In genomic region chr11:102437120-102438061, GRCm38 (mm10) we compare ENCODE assay signal across 8 mouse cellular contexts. TPM values are rescaled to one million over a fixed set of nuclear protein-coding genes. Genes with fewer than 3 reads are reported as not detected.
DNase-seq lines count a peak whose midpoint lies in the region; ATAC-seq and TF ChIP-seq lines count a peak whose summit lies in the region.

No protein-coding gene starts in this region.

- H3K27me3 ChIP-seq in kidney, adult 2 months (replicated peaks; ENCODE audit: control insufficient read depth, insufficient read depth, low read length): no peaks in the 10 kb centered on the region
- H3K27me3 ChIP-seq in midbrain, embryonic 15.5 days (replicated peaks): no peaks in the 10 kb centered on the region

- peak overlapping the region; percentile 17; the same call in 1 of the 2 replicates for H3K9ac ChIP-seq in midbrain, embryonic 15.5 days

- 38% methylated on average over 87 of the region's 87 CpGs for WGBS in kidney, adult 2 months
- 5% methylated on average over 84 of the region's 87 CpGs for WGBS in midbrain, embryonic 15.5 days

- TF ChIP-seq CTCF in kidney, adult 2 months (conservative IDR thresholded peaks at IDR 0.05; ENCODE audit: insufficient read depth, insufficient read length, low read depth, low read length): peak; percentile 40

- DNase-seq in ovary, postnatal 36 days (ENCODE audit: low spot score): peak; percentile 67
- no peak for DNase-seq in ovary, postnatal 10 days (ENCODE audit: low spot score)
- DNase-seq in embryo, embryonic 10 days (ENCODE audit: low spot score): peak; percentile 79
- peak; percentile 57 to 63 for DNase-seq in gastrocnemius, postnatal 36 days
- peak; percentile 71 for DNase-seq in kidney, adult 2 months
- DNase-seq in liver: peak; percentile 54
- DNase-seq in testis, postnatal 14 days (ENCODE audit: low spot score): peak; percentile 58

- H3K36me3 ChIP-seq in kidney, adult 2 months (ENCODE audit: control insufficient read depth, insufficient read depth, low read length): no peaks in the 10 kb centered on the region; the same call in 1 of the 2 replicates
- H3K36me3 ChIP-seq in midbrain, embryonic 15.5 days (replicated peaks): peaks cover 40% of the 10 kb centered on the region

- intact Hi-C loops in gastrocnemius, postnatal 36 days (cut with DNase I): no loop called here

- H3K4me2 ChIP-seq in midbrain, embryonic 15.5 days: peak overlapping the region; percentile 46

- TF ChIP-seq POLR2A in kidney, adult 2 months (IDR thresholded peaks at IDR 0.05; ENCODE audit: low read depth, low read length): no peak

- peak overlapping the region; percentile 39 for H3K4me3 ChIP-seq in kidney, adult 2 months (ENCODE audit: insufficient read depth, low read depth, low read length)
- H3K4me3 ChIP-seq in midbrain, embryonic 15.5 days: peak overlapping the region; percentile 16

- H3K4me1 ChIP-seq in kidney, adult 2 months (ENCODE audit: control insufficient read depth, insufficient read depth, low read length): peaks cover 4% of the 10 kb centered on the region; the same call in 1 of the 2 replicates
- peaks cover 28% of the 10 kb centered on the region for H3K4me1 ChIP-seq in midbrain, embryonic 15.5 days

- no peak for ATAC-seq in midbrain, embryonic 15.5 days (replicated peaks)

- no peaks in the 10 kb centered on the region for H3K9me3 ChIP-seq in midbrain, embryonic 15.5 days

- H3K27ac ChIP-seq in kidney, adult 2 months (ENCODE audit: insufficient read depth, low read depth, low read length): no peak overlapping the region
- peak overlapping the region; percentile 15; the same call in 1 of the 2 replicates for H3K27ac ChIP-seq in midbrain, embryonic 15.5 days

RNA-seq across cellular contexts. Expression of gene Grn, which starts 7.3 kb away (rescaled TPM):
- total RNA-seq in gastrocnemius, postnatal 36 days (2021): 10 to 100 TPM; 23.5 to 24.8 TPM
- 184 and 195 TPM in 2 replicates for polyA plus RNA-seq in kidney, adult 2 months (2012; rRNA removed)
- 75.2 and 82.0 TPM in 2 replicates for polyA plus RNA-seq in midbrain, embryonic 15.5 days (2015; fragmentation: Nextera tagmentation; extraction: Ambion mirVana)

RNA-seq across cellular contexts. Expression of gene Fam171a2, which starts 10.1 kb away (rescaled TPM):
- total RNA-seq in gastrocnemius, postnatal 36 days (2021): 1 to 10 TPM; 1.4 to 1.6 TPM
- 18.9 and 20.4 TPM in 2 replicates for polyA plus RNA-seq in kidney, adult 2 months (2012; rRNA removed)
- 28.7 and 36.4 TPM in 2 replicates for polyA plus RNA-seq in midbrain, embryonic 15.5 days (2015; fragmentation: Nextera tagmentation; extraction: Ambion mirVana)

RNA-seq across cellular contexts. Expression of gene Slc25a39, which starts 29.6 kb away (rescaled TPM):
- total RNA-seq in gastrocnemius, postnatal 36 days (2021): 10 to 100 TPM; 56.2 to 64.3 TPM
- polyA plus RNA-seq in kidney, adult 2 months (2012; rRNA removed): 1,128 and 1,486 TPM in 2 replicates
- 146 and 168 TPM in 2 replicates for polyA plus RNA-seq in midbrain, embryonic 15.5 days (2015; fragmentation: Nextera tagmentation; extraction: Ambion mirVana)

RNA-seq across cellular contexts. Expression of gene Itga2b, which starts 32.5 kb away (rescaled TPM):
- 1 to 10 TPM in 1 of 2 experiments, under 1 TPM in 1; 0.56 to 1.1 TPM for total RNA-seq in gastrocnemius, postnatal 36 days (2021)
- 14.9 and 16.0 TPM in 2 replicates for polyA plus RNA-seq in kidney, adult 2 months (2012; rRNA removed)
- 9.0 TPM in 2 replicates for polyA plus RNA-seq in midbrain, embryonic 15.5 days (2015; fragmentation: Nextera tagmentation; extraction: Ambion mirVana)

RNA-seq across cellular contexts. Expression of gene Rundc3a, which starts 44.2 kb away (rescaled TPM):
- total RNA-seq in gastrocnemius, postnatal 36 days (2021): not detected
- 2.6 and 3.4 TPM in 2 replicates for polyA plus RNA-seq in kidney, adult 2 months (2012; rRNA removed)
- polyA plus RNA-seq in midbrain, embryonic 15.5 days (2015; fragmentation: Nextera tagmentation; extraction: Ambion mirVana): 160 and 165 TPM in 2 replicates
